Mouse (Mus musculus) intestine, postnatal 0 days (tissue): ENCODE measurements at regions not wholly inside any gene's neighbourhood (a gene's known extent, or its start where the extent isn't known, plus 50 kb on each side); places are given as distances from the start of the nearest gene placed in this dataset.
A peak's percentile ranks its signal among the peaks of the same experiment; 100 is the strongest.
"Not testable (repeated sequence)": the region's sequence is repeated elsewhere in the genome, so short reads cannot be mapped to it uniquely, and the experiment has no call there.

Source experiments
- ATAC-seq: fragments of 200-750 bp; cut with Nextera tagmentation; 2 replicates; pipeline ENCODE4 v1.8.0; 2017; ENCODE audit warnings: mild to moderate bottlenecking, moderate TSS enrichment, moderate library complexity
- H3K27ac ChIP-seq: fragments of 300-500 bp; sonication (generic); 2 replicates; pipeline ENCODE4 v1.5.1; 2014; ENCODE audit warnings: mild to moderate bottlenecking, low read depth, low read length, moderate library complexity
- H3K27me3 ChIP-seq: fragments of 300-500 bp; sonication (generic); replicated peaks from 2 replicates; pipeline ENCODE4 v1.6.1; 2014; ENCODE audit warnings: low read length, mixed read lengths; ENCODE audit not compliant: control insufficient read depth, insufficient read depth
- H3K36me3 ChIP-seq: fragments of 300-500 bp; sonication (generic); 2 replicates; pipeline ENCODE4 v1.6.1; 2014; ENCODE audit warnings: mild to moderate bottlenecking, moderate library complexity; ENCODE audit not compliant: control insufficient read depth, insufficient read depth
- H3K4me1 ChIP-seq: fragments of 300-500 bp; sonication (generic); replicated peaks from 2 replicates; pipeline ENCODE4 v1.6.1; 2014; ENCODE audit warnings: antibody characterized with exemption, low read length, mixed read lengths; ENCODE audit not compliant: control insufficient read depth, insufficient read depth
- H3K4me2 ChIP-seq: fragments of 300-500 bp; sonication (generic); replicated peaks from 2 replicates; pipeline ENCODE4 v1.6.1; 2014; ENCODE audit warnings: low read depth, mild to moderate bottlenecking, moderate library complexity
- H3K4me3 ChIP-seq: fragments of 300-500 bp; sonication (generic); 2 replicates; pipeline ENCODE4 v1.5.1; 2014; ENCODE audit warnings: low read depth, low read length
- H3K9ac ChIP-seq: fragments of 300-500 bp; sonication (generic); 2 replicates; pipeline ENCODE4 v1.6.1; 2014; ENCODE audit warnings: mild to moderate bottlenecking, low read depth, low read length
- H3K9me3 ChIP-seq: fragments of 300-500 bp; sonication (generic); 2 replicates; pipeline ENCODE4 v1.6.1; 2016; ENCODE audit warnings: mixed run types; ENCODE audit not compliant: control insufficient read depth
- CTCF ChIP-seq: sonication (generic); IDR thresholded peaks from 2 replicates; pipeline ENCODE4 v1.5.1; 2016; ENCODE audit warnings: low read depth, mild to moderate bottlenecking, control low read depth, antibody characterized with exemption, moderate library complexity
- WGBS: fragments of 180-500 bp; shearing (Covaris S2); extraction: QIAGEN DNeasy Blood & Tissue Kit; methylation state at CpG from one replicate; pipeline ENCODE4 v1.1.7; 2014; 5-methylcytosine and 5-hydroxymethylcytosine counted together

GRCm38 (mm10) chrX:94844110-94844779, 119.9 kb downstream of the Zxdb start:
- peak; percentile 29; the same call in 1 of the 2 replicates for TF ChIP-seq CTCF
- not testable (repeated sequence) for H3K4me3 ChIP-seq, H3K4me1 ChIP-seq, H3K4me2 ChIP-seq, H3K9me3 ChIP-seq, H3K9ac ChIP-seq, H3K27me3 ChIP-seq, H3K36me3 ChIP-seq, H3K27ac ChIP-seq
- 30% methylated on average over 2 of the region's 2 CpGs for WGBS
- ATAC-seq: peak; percentile 41; the same call in 1 of the 2 replicates

- H3K27ac ChIP-seq, H3K4me3 ChIP-seq, H3K4me2 ChIP-seq, H3K9me3 ChIP-seq, H3K36me3 ChIP-seq, ATAC-seq, H3K27me3 ChIP-seq, H3K4me1 ChIP-seq, H3K9ac ChIP-seq: not testable (repeated sequence)
- 75% methylated on average over 1 of the region's 3 CpGs for WGBS
These were observed 125.2 kb downstream of the Zxdb start for GRCm38 (mm10) chrX:94849549-94849948.

- H3K9me3 ChIP-seq: no peaks in the 10 kb centered on the region
- WGBS: 51% methylated on average over 1 of the region's 1 CpGs
- H3K36me3 ChIP-seq: no peaks in the 10 kb centered on the region
- no peak for TF ChIP-seq CTCF
- no peaks in the 10 kb centered on the region for H3K4me1 ChIP-seq
- no peak overlapping the region for H3K4me3 ChIP-seq
- ATAC-seq: no peak
- H3K9ac ChIP-seq: no peak overlapping the region
- H3K27ac ChIP-seq: no peak overlapping the region
- H3K4me2 ChIP-seq: no peak overlapping the region
- no peaks in the 10 kb centered on the region for H3K27me3 ChIP-seq
These were observed 133.1 kb downstream of the Zxdb start for GRCm38 (mm10) chrX:94857501-94857900.

- Histone ChIP-seq H3K4me3 (no peak overlapping the region), H3K36me3 (no peaks in the 10 kb centered on the region), H3K9me3 (no peaks in the 10 kb centered on the region), H3K9ac (no peak overlapping the region), H3K27me3 (no peaks in the 10 kb centered on the region), H3K27ac (no peak overlapping the region), H3K4me1 (no peaks in the 10 kb centered on the region), H3K4me2 (no peak overlapping the region)
- ATAC-seq: no peak
- 75% methylated on average over 4 of the region's 4 CpGs for WGBS
- TF ChIP-seq CTCF: no peak
These were observed 133.6 kb downstream of the Zxdb start for GRCm38 (mm10) chrX:94857954-94858353.

GRCm38 (mm10) chrX:94863123-94863522, 138.8 kb downstream of the Zxdb start:
- H3K36me3 ChIP-seq: no peaks in the 10 kb centered on the region
- no peak overlapping the region for H3K27ac ChIP-seq
- TF ChIP-seq CTCF: no peak
- H3K4me2 ChIP-seq: no peak overlapping the region
- H3K9ac ChIP-seq: no peak overlapping the region
- no peaks in the 10 kb centered on the region for H3K4me1 ChIP-seq
- no peak overlapping the region for H3K4me3 ChIP-seq
- 75% methylated on average over 1 of the region's 1 CpGs for WGBS
- H3K27me3 ChIP-seq: no peaks in the 10 kb centered on the region
- H3K9me3 ChIP-seq: no peaks in the 10 kb centered on the region
- ATAC-seq: no peak

- peak overlapping the region; percentile 62 for H3K4me2 ChIP-seq
- H3K27ac ChIP-seq: no peak overlapping the region
- 26% methylated on average over 16 of the region's 18 CpGs for whole genome bisulfite sequencing
- no peaks in the 10 kb centered on the region for H3K9me3 ChIP-seq
- peak overlapping the region; percentile 20 for H3K4me3 ChIP-seq
- no peaks in the 10 kb centered on the region for H3K27me3 ChIP-seq
- peak; percentile 100 for TF ChIP-seq CTCF
- H3K36me3 ChIP-seq: no peaks in the 10 kb centered on the region
- no peaks in the 10 kb centered on the region for H3K4me1 ChIP-seq
- peak; percentile 89 for ATAC-seq
- H3K9ac ChIP-seq: no peak overlapping the region
These were observed 141.4 kb downstream of the Zxdb start for GRCm38 (mm10) chrX:94865531-94866502.

GRCm38 (mm10) chrX:94883547-94883946, 142.9 kb downstream of the Spin4 start:
- not testable (repeated sequence) for H3K9me3 ChIP-seq, H3K36me3 ChIP-seq, H3K27ac ChIP-seq, H3K4me3 ChIP-seq, H3K4me2 ChIP-seq, H3K9ac ChIP-seq, H3K27me3 ChIP-seq, H3K4me1 ChIP-seq, ATAC-seq
- 88% methylated on average over 2 of the region's 2 CpGs for WGBS
